Mouse (Mus musculus): ENCODE measurements around the gene Taco1.

DNA sequence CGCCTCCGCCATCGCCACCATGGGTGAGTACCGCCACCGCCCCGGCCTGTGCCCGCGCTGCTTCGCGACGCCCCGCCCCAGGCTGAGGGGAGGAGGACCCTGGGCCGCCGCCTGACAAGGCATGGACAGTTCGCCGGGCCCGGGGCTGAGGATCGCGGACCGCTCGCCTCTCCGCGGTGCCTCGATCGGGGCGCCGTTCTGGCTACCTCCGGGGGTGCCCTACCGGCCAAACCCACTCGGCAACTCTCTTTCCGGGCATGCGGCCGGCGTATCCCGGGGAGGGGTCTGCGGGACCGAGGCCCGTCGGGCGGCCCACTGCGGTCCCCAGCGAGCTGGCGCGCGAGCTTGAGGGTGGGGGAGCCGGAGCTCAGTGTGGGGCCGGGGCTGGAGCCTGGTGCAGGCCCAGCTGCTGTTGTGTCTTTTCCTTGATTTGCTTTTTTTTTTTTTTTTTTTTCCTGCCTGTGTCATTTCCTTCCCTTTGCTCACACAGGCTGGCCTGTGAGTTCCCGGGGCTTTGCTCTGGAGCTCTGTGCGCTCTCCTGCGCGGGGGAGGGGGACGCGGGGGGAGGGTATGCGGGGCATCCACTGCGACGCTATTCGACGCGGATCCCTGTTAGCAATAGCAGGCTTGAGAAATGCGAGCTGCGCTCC, 19.2 kb downstream of the Taco1 start:
- TF ChIP-seq POLR2A (IDR thresholded peaks at IDR 0.05; ENCODE audit: borderline replicate concordance, extremely low read depth, low read depth, low read length) = peak; percentile 42; the same call in 1 of the 2 replicates
- no peak for TF ChIP-seq CTCF (IDR thresholded peaks at IDR 0.05; ENCODE audit: insufficient read depth, low read length)

All from lung, adult 2 months (tissue).